8 mouse cellular contexts compared by ENCODE assay signal in genomic region chr10:121475672-121476146, GRCm38 (mm10). TPM values are rescaled to one million over a fixed set of nuclear protein-coding genes. Genes with fewer than 3 reads are reported as not detected.
DNase-seq lines count a peak whose midpoint lies in the region; ATAC-seq and TF ChIP-seq lines count a peak whose summit lies in the region.

No protein-coding gene starts in this region.

- peak; percentile 51 to 66 for DNase-seq in thymus, adult 18-20 months
- no peak for DNase-seq in thymus, postnatal 25 days
- DNase-seq in embryonic facial prominence, embryonic 11.5 days (ENCODE audit: low spot score) = peak; percentile 70
- DNase-seq in kidney, postnatal 0 days (ENCODE audit: low spot score) = no peak
- DNase-seq in lung, postnatal 4 days = peak; percentile 81 to 82
- peak; percentile 52 to 63 for DNase-seq in spleen, postnatal 36 days (ENCODE audit: low spot score in 2 of 2)
- no peak for DNase-seq in layer of hippocampus, adult 11-12 months (ENCODE audit: low spot score)

- no peak for TF ChIP-seq CTCF in kidney, postnatal 0 days (IDR thresholded peaks at IDR 0.05; ENCODE audit: low read depth)

- H3K4me2 ChIP-seq in embryonic facial prominence, embryonic 11.5 days (ENCODE audit: low read depth, low read length) = peak overlapping the region; percentile 76
- peak overlapping the region; percentile 73 for H3K4me2 ChIP-seq in heart, embryonic 14.5 days (ENCODE audit: low read length)
- peak overlapping the region; percentile 80 for H3K4me2 ChIP-seq in kidney, postnatal 0 days (ENCODE audit: low read length)

- under 1% methylated on average over 43 of the region's 45 CpGs for WGBS in embryonic facial prominence, embryonic 11.5 days
- WGBS in heart, embryonic 14.5 days = under 1% methylated on average over 41 of the region's 45 CpGs
- WGBS in kidney, postnatal 0 days = 0% methylated on average over 41 of the region's 45 CpGs

- H3K4me1 ChIP-seq in embryonic facial prominence, embryonic 11.5 days (ENCODE audit: control insufficient read depth, insufficient read depth, low read length) = no peaks in the 10 kb centered on the region
- peaks cover 24 to 49% of the 10 kb centered on the region in 2 experiments for H3K4me1 ChIP-seq in heart, embryonic 14.5 days (ENCODE audit: control insufficient read depth in 2 of 2, insufficient read depth in 2 of 2, low read length in 2 of 2)
- H3K4me1 ChIP-seq in kidney, postnatal 0 days (replicated peaks; ENCODE audit: insufficient read depth, low read length) = peaks cover 21% of the 10 kb centered on the region; the same call in 1 of the 2 replicates

- H3K36me3 ChIP-seq in embryonic facial prominence, embryonic 11.5 days (replicated peaks; ENCODE audit: control insufficient read depth, insufficient read depth, low read depth, low read length) = no peaks in the 10 kb centered on the region
- no peaks in the 10 kb centered on the region for H3K36me3 ChIP-seq in heart, embryonic 14.5 days (ENCODE audit: control insufficient read depth, insufficient read depth, low read length)
- H3K36me3 ChIP-seq in kidney, postnatal 0 days (ENCODE audit: insufficient read depth, low read length) = no peaks in the 10 kb centered on the region

- no peaks in the 10 kb centered on the region for H3K9me3 ChIP-seq in embryonic facial prominence, embryonic 11.5 days (replicated peaks; ENCODE audit: control insufficient read depth, low read length)
- H3K9me3 ChIP-seq in heart, embryonic 14.5 days (ENCODE audit: control insufficient read depth, low read length) = no peaks in the 10 kb centered on the region
- H3K9me3 ChIP-seq in kidney, postnatal 0 days (replicated peaks; ENCODE audit: low read length) = no peaks in the 10 kb centered on the region

- ATAC-seq in embryonic facial prominence, embryonic 11.5 days (replicated peaks; ENCODE audit: insufficient number of reproducible peaks, low FRiP score, low TSS enrichment, low read depth) = peak; percentile 54
- ATAC-seq in heart, embryonic 14.5 days (ENCODE audit: insufficient number of reproducible peaks, insufficient read depth, low FRiP score, low read depth) = peak; percentile 38
- no peak; the same call in 1 of the 2 replicates for ATAC-seq in kidney, postnatal 0 days (replicated peaks; ENCODE audit: low FRiP score, low read depth)

- H3K9ac ChIP-seq in embryonic facial prominence, embryonic 11.5 days (replicated peaks; ENCODE audit: low read length) = peak overlapping the region; percentile 74
- peak overlapping the region; percentile 97 for H3K9ac ChIP-seq in heart, embryonic 14.5 days (ENCODE audit: low read length)
- H3K9ac ChIP-seq in kidney, postnatal 0 days (ENCODE audit: low read depth, low read length) = peak overlapping the region; percentile 68

- peak overlapping the region; percentile 43 for H3K27ac ChIP-seq in embryonic facial prominence, embryonic 11.5 days (replicated peaks; ENCODE audit: low read depth, low read length)
- H3K27ac ChIP-seq in heart, embryonic 14.5 days (replicated peaks in 1 of 2; ENCODE audit: control insufficient read depth in 1 of 2, insufficient read depth in 1 of 2, low read depth in 2 of 2, low read length in 2 of 2) = peak overlapping the region; percentile 68 to 92
- H3K27ac ChIP-seq in kidney, postnatal 0 days = peak overlapping the region; percentile 91

- H3K4me3 ChIP-seq in embryonic facial prominence, embryonic 11.5 days (ENCODE audit: low read depth, low read length) = peak overlapping the region; percentile 70
- peak overlapping the region; percentile 69 to 96 for H3K4me3 ChIP-seq in heart, embryonic 14.5 days (ENCODE audit: control insufficient read depth in 1 of 2, insufficient read depth in 1 of 2, low read depth in 1 of 2, low read length in 2 of 2)
- H3K4me3 ChIP-seq in kidney, postnatal 0 days (replicated peaks; ENCODE audit: low read depth, low read length) = peak overlapping the region; percentile 65

- no peaks in the 10 kb centered on the region for H3K27me3 ChIP-seq in embryonic facial prominence, embryonic 11.5 days (ENCODE audit: control insufficient read depth, insufficient read depth, low read length)
- H3K27me3 ChIP-seq in heart, embryonic 14.5 days (ENCODE audit: control insufficient read depth, insufficient read depth, low read length) = no peaks in the 10 kb centered on the region
- no peaks in the 10 kb centered on the region for H3K27me3 ChIP-seq in kidney, postnatal 0 days (ENCODE audit: insufficient read depth, low read length)

RNA-seq across cellular contexts. Expression of gene Rassf3, which starts 0.4 kb away (rescaled TPM):
- 20.6 and 21.4 TPM in 2 replicates for polyA plus RNA-seq in embryonic facial prominence, embryonic 11.5 days (2014; fragmentation: Nextera tagmentation; extraction: Ambion mirVana)
- polyA plus RNA-seq in heart, embryonic 14.5 days (2014; fragmentation: Nextera tagmentation; extraction: Ambion mirVana) = 25.1 and 25.3 TPM in 2 replicates
- 11.9 and 12.5 TPM in 2 replicates for polyA plus RNA-seq in kidney, postnatal 0 days (2015; fragmentation: Nextera tagmentation; extraction: Ambion mirVana)

Comparison
In these comparisons a context has a peak if more than half of its experiments do, and no peak if none do; other contexts are left out.
1. DNase-seq: peak in thymus, adult 18-20 months (2 of 2), embryonic facial prominence, embryonic 11.5 days (single experiment), lung, postnatal 4 days (2 of 2) and spleen, postnatal 36 days (2 of 2); none in thymus, postnatal 25 days (single experiment), kidney, postnatal 0 days (single experiment) and layer of hippocampus, adult 11-12 months (single experiment).
2. Peak in every context shown above with its lines, with median percentiles within 50 percentile points of each other: H3K27ac ChIP-seq, H3K4me2 ChIP-seq, H3K4me3 ChIP-seq and H3K9ac ChIP-seq.